In the genomic region with DNA sequence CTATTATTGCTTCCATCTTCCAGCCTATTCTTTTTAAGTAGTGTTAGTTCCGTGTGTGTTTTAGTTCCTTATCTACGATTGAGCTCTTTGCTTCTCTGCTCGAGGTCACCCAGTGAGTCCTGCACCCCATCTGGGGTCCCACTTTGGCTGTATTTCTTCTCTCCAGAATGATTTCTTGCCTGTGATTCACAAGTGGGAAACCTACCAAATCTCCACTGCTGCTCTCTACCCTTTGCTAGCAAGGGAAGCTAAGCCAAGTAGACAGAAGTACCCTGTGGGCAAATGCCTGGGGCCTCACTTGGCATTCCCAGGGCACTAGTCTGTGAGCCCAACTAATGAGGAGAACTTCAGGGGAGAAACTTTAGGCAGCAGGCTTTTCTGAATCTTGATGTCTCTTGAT, we compare ENCODE assay signal across 33 mouse cellular contexts.
DNase-seq lines count a peak whose midpoint lies in the region; ATAC-seq lines count a peak whose summit lies in the region.
"Had no signal": no experiment of that assay in that cellular context is flagged by ENCODE, and none has a peak within 500 bp of the region (broad histone marks: within the 10 kb centered on the region; RNA-seq: fewer than 3 reads in every experiment).

No protein-coding gene starts in this region.

- no peak overlapping the region for H3K4me2 ChIP-seq in intestine, embryonic 14.5 days (ENCODE audit: low read length)
- no peak overlapping the region for H3K4me2 ChIP-seq in intestine, embryonic 16.5 days (ENCODE audit: low read depth, low read length)
- H3K4me2 ChIP-seq: embryonic facial prominence, embryonic 12.5 days; forebrain, embryonic 15.5 days; heart, embryonic 13.5 days; hindbrain, embryonic 15.5 days; limb, embryonic 15.5 days; liver, embryonic 13.5 days; midbrain, embryonic 12.5 days had no signal

- H3K4me1 ChIP-seq in intestine, embryonic 14.5 days (replicated peaks; ENCODE audit: control insufficient read depth, insufficient read depth, low read length): no peaks in the 10 kb centered on the region
- H3K4me1 ChIP-seq in intestine, embryonic 16.5 days (ENCODE audit: control insufficient read depth, insufficient read depth, low read length): no peaks in the 10 kb centered on the region
- H3K4me1 ChIP-seq: embryonic facial prominence, embryonic 12.5 days; forebrain, embryonic 10.5 days; forebrain, embryonic 15.5 days; hindbrain, embryonic 10.5 days; hindbrain, embryonic 15.5 days; limb, embryonic 10.5 days; liver, embryonic 13.5 days; megakaryocyte, embryonic 14.5 days; midbrain, embryonic 12.5 days had no signal

- DNase-seq in adrenal gland, adult 2 months: peak; percentile 59
- no peak for DNase-seq in adrenal gland, adult 8-10 months
- DNase-seq in intestine, embryonic 14.5 days (ENCODE audit: low spot score): peak; percentile 46
- DNase-seq in adrenal gland, postnatal 25 days: peak; percentile 8
- DNase-seq in urinary bladder, postnatal 4 days (ENCODE audit: low spot score in 2 of 2): no peak
- no peak for DNase-seq in kidney, adult 9 months
- DNase-seq: cerebellum, adult 2 months; embryo, embryonic 11 days; gastrocnemius, adult 2 months; heart, postnatal 10 days; kidney, adult 2 months; kidney, postnatal 4 days; liver, embryonic 13.5 days; lung, adult 18-20 months; lung, postnatal 4 days; right cerebral cortex, adult 18-20 months; spleen, adult 18-20 months; thymus, postnatal 14 days had no signal

- H3K27me3 ChIP-seq in intestine, embryonic 14.5 days (replicated peaks; ENCODE audit: control insufficient read depth, insufficient read depth, low read length): no peaks in the 10 kb centered on the region
- H3K27me3 ChIP-seq in intestine, embryonic 16.5 days (replicated peaks; ENCODE audit: control insufficient read depth, insufficient read depth, low read length): no peaks in the 10 kb centered on the region
- H3K27me3 ChIP-seq: embryonic facial prominence, embryonic 12.5 days; forebrain, embryonic 15.5 days; heart, embryonic 13.5 days; hindbrain, embryonic 15.5 days; limb, embryonic 15.5 days; liver, embryonic 13.5 days; midbrain, embryonic 12.5 days had no signal

- no peaks in the 10 kb centered on the region for H3K36me3 ChIP-seq in intestine, embryonic 14.5 days (ENCODE audit: control insufficient read depth, insufficient read depth, low read length)
- H3K36me3 ChIP-seq in intestine, embryonic 16.5 days (ENCODE audit: control insufficient read depth, insufficient read depth, low read length): no peaks in the 10 kb centered on the region
- H3K36me3 ChIP-seq: embryonic facial prominence, embryonic 12.5 days; forebrain, embryonic 10.5 days; forebrain, embryonic 15.5 days; G1E; heart, embryonic 13.5 days; hindbrain, embryonic 10.5 days; hindbrain, embryonic 15.5 days; limb, embryonic 10.5 days; limb, embryonic 15.5 days; liver, embryonic 13.5 days; midbrain, embryonic 12.5 days had no signal

- no peak overlapping the region for H3K27ac ChIP-seq in intestine, embryonic 14.5 days (ENCODE audit: low read depth)
- H3K27ac ChIP-seq in intestine, embryonic 16.5 days (ENCODE audit: low read length): no peak overlapping the region
- H3K27ac ChIP-seq: embryonic facial prominence, embryonic 12.5 days; forebrain, embryonic 10.5 days; forebrain, embryonic 15.5 days; gastrocnemius, adult 2 months; heart, embryonic 13.5 days; hindbrain, embryonic 10.5 days; hindbrain, embryonic 15.5 days; kidney, postnatal 0 days; limb, embryonic 10.5 days; limb, embryonic 15.5 days; liver, embryonic 13.5 days; midbrain, embryonic 12.5 days had no signal

- no peaks in the 10 kb centered on the region for H3K9me3 ChIP-seq in intestine, embryonic 14.5 days (ENCODE audit: control insufficient read depth, low read length)
- H3K9me3 ChIP-seq in intestine, embryonic 16.5 days (ENCODE audit: control insufficient read depth, low read length): no peaks in the 10 kb centered on the region
- H3K9me3 ChIP-seq: embryonic facial prominence, embryonic 12.5 days; forebrain, embryonic 10.5 days; forebrain, embryonic 15.5 days; G1E; heart, embryonic 13.5 days; hindbrain, embryonic 10.5 days; hindbrain, embryonic 15.5 days; limb, embryonic 10.5 days; limb, embryonic 15.5 days; liver, embryonic 13.5 days; midbrain, embryonic 12.5 days had no signal

- no peak overlapping the region for H3K9ac ChIP-seq in intestine, embryonic 14.5 days (ENCODE audit: low read length)
- H3K9ac ChIP-seq in intestine, embryonic 16.5 days (ENCODE audit: low read depth, low read length): no peak overlapping the region
- H3K9ac ChIP-seq: embryonic facial prominence, embryonic 12.5 days; forebrain, embryonic 15.5 days; heart, embryonic 13.5 days; hindbrain, embryonic 15.5 days; limb, embryonic 15.5 days; liver, embryonic 13.5 days; midbrain, embryonic 12.5 days had no signal

- WGBS in intestine, embryonic 14.5 days: 62% methylated on average over 3 of the region's 3 CpGs
- WGBS in intestine, embryonic 16.5 days: 50% methylated on average over 3 of the region's 3 CpGs

- no peak overlapping the region for H3K4me3 ChIP-seq in intestine, embryonic 14.5 days (ENCODE audit: low read depth, low read length)
- H3K4me3 ChIP-seq in intestine, embryonic 16.5 days (ENCODE audit: low read length): no peak overlapping the region
- H3K4me3 ChIP-seq: embryonic facial prominence, embryonic 12.5 days; forebrain, embryonic 10.5 days; forebrain, embryonic 15.5 days; gastrocnemius, adult 2 months; heart, embryonic 13.5 days; hindbrain, embryonic 10.5 days; hindbrain, embryonic 15.5 days; limb, embryonic 10.5 days; limb, embryonic 15.5 days; liver, embryonic 13.5 days; megakaryocyte, embryonic 14.5 days; midbrain, embryonic 12.5 days had no signal

- ATAC-seq in intestine, embryonic 14.5 days (replicated peaks; ENCODE audit: low FRiP score, low TSS enrichment, low read depth): no peak
- no peak for ATAC-seq in intestine, embryonic 16.5 days
- ATAC-seq: forebrain, embryonic 15.5 days; inflammation-experienced regulatory T-cells, adult 6 months; lung, postnatal 0 days had no signal

Comparison
In these comparisons a context has a peak if more than half of its experiments do, and no peak if none do; other contexts are left out.
1. DNase-seq: peak in adrenal gland, adult 2 months (single experiment), intestine, embryonic 14.5 days (single experiment) and adrenal gland, postnatal 25 days (single experiment); none in adrenal gland, adult 8-10 months (single experiment), urinary bladder, postnatal 4 days (0 of 2) and kidney, adult 9 months (single experiment).